9 mouse cellular contexts compared by ENCODE assay signal in genomic region chr7:92027049-92027448, GRCm38 (mm10).
DNase-seq lines count a peak whose midpoint lies in the region; ATAC-seq and TF ChIP-seq lines count a peak whose summit lies in the region.
"Had no signal": no experiment of that assay in that cellular context is flagged by ENCODE, and none has a peak within 500 bp of the region (broad histone marks: within the 10 kb centered on the region; RNA-seq: fewer than 3 reads in every experiment).

No protein-coding gene starts in this region.

- H3K27ac ChIP-seq in intestine, postnatal 0 days (ENCODE audit: low read depth, low read length): no peak overlapping the region
- no peak overlapping the region for H3K27ac ChIP-seq in intestine, embryonic 16.5 days (ENCODE audit: low read length)
- H3K27ac ChIP-seq in hindbrain, embryonic 16.5 days (ENCODE audit: low read depth, low read length): no peak overlapping the region
- no peak overlapping the region for H3K27ac ChIP-seq in midbrain, embryonic 15.5 days

- DNase-seq in adrenal gland, postnatal 25 days: peak; percentile 85
- peak; percentile 48 for DNase-seq in embryo, embryonic 11.5 days (ENCODE audit: low read depth, low spot score)
- DNase-seq in left cerebral cortex, postnatal 14 days (ENCODE audit: low spot score in 2 of 2): peak; percentile 56 to 72
- peak; percentile 30 for DNase-seq in thymus, postnatal 0 days (ENCODE audit: low spot score)

- no peak overlapping the region for H3K4me2 ChIP-seq in intestine, postnatal 0 days (replicated peaks; ENCODE audit: low read depth)
- no peak overlapping the region for H3K4me2 ChIP-seq in intestine, embryonic 16.5 days (ENCODE audit: low read depth, low read length)
- H3K4me2 ChIP-seq in hindbrain, embryonic 16.5 days (ENCODE audit: low read length): no peak overlapping the region
- no peak overlapping the region for H3K4me2 ChIP-seq in midbrain, embryonic 15.5 days

- no peaks in the 10 kb centered on the region for H3K36me3 ChIP-seq in intestine, postnatal 0 days (ENCODE audit: control insufficient read depth, insufficient read depth)
- H3K36me3 ChIP-seq in intestine, embryonic 16.5 days (ENCODE audit: control insufficient read depth, insufficient read depth, low read length): no peaks in the 10 kb centered on the region
- no peaks in the 10 kb centered on the region for H3K36me3 ChIP-seq in hindbrain, embryonic 16.5 days (ENCODE audit: control insufficient read depth, insufficient read depth, low read length)
- H3K36me3 ChIP-seq in midbrain, embryonic 15.5 days (replicated peaks): no peaks in the 10 kb centered on the region

- ATAC-seq in intestine, postnatal 0 days: no peak
- ATAC-seq in intestine, embryonic 16.5 days: no peak
- 0 out of 2 replicates have a peak, but pooled peaks have one; percentile 56 for ATAC-seq in hindbrain, embryonic 16.5 days
- ATAC-seq in midbrain, embryonic 15.5 days (replicated peaks): peak; percentile 66; the same call in 1 of the 2 replicates

- TF ChIP-seq CTCF in intestine, postnatal 0 days (IDR thresholded peaks at IDR 0.05; ENCODE audit: low read depth): peak; percentile 94

- 42% methylated on average over 7 of the region's 7 CpGs for WGBS in intestine, postnatal 0 days
- 41% methylated on average over 7 of the region's 7 CpGs for WGBS in intestine, embryonic 16.5 days
- WGBS in hindbrain, embryonic 16.5 days: 39% methylated on average over 7 of the region's 7 CpGs
- 40% methylated on average over 7 of the region's 7 CpGs for WGBS in midbrain, embryonic 15.5 days

- H3K4me3 ChIP-seq in intestine, postnatal 0 days (ENCODE audit: low read depth, low read length): no peak overlapping the region
- no peak overlapping the region for H3K4me3 ChIP-seq in intestine, embryonic 16.5 days (ENCODE audit: low read length)
- no peak overlapping the region for H3K4me3 ChIP-seq in hindbrain, embryonic 16.5 days (ENCODE audit: low read length)
- no peak overlapping the region for H3K4me3 ChIP-seq in midbrain, embryonic 15.5 days
- H3K4me3 ChIP-seq: myocyte had no signal

- 0 out of 2 replicates have a peak, but pooled peaks cover 2% of the 10 kb centered on the region for H3K4me1 ChIP-seq in intestine, postnatal 0 days (replicated peaks; ENCODE audit: control insufficient read depth, insufficient read depth, low read length)
- H3K4me1 ChIP-seq in intestine, embryonic 16.5 days (ENCODE audit: control insufficient read depth, insufficient read depth, low read length): no peaks in the 10 kb centered on the region
- no peaks in the 10 kb centered on the region for H3K4me1 ChIP-seq in hindbrain, embryonic 16.5 days (ENCODE audit: control insufficient read depth, insufficient read depth, low read depth, low read length)
- no peaks in the 10 kb centered on the region for H3K4me1 ChIP-seq in midbrain, embryonic 15.5 days

- H3K9ac ChIP-seq in intestine, postnatal 0 days (ENCODE audit: low read depth, low read length): no peak overlapping the region
- H3K9ac ChIP-seq in intestine, embryonic 16.5 days (ENCODE audit: low read depth, low read length): no peak overlapping the region
- H3K9ac ChIP-seq in hindbrain, embryonic 16.5 days (ENCODE audit: low read depth, low read length): no peak overlapping the region
- no peak overlapping the region for H3K9ac ChIP-seq in midbrain, embryonic 15.5 days

- no peaks in the 10 kb centered on the region for H3K27me3 ChIP-seq in intestine, postnatal 0 days (replicated peaks; ENCODE audit: control insufficient read depth, insufficient read depth, low read length)
- no peaks in the 10 kb centered on the region for H3K27me3 ChIP-seq in intestine, embryonic 16.5 days (replicated peaks; ENCODE audit: control insufficient read depth, insufficient read depth, low read length)
- H3K27me3 ChIP-seq in hindbrain, embryonic 16.5 days (replicated peaks; ENCODE audit: control insufficient read depth, insufficient read depth, low read length): no peaks in the 10 kb centered on the region
- H3K27me3 ChIP-seq in midbrain, embryonic 15.5 days (replicated peaks): no peaks in the 10 kb centered on the region

- intact Hi-C loops in left cerebral cortex, postnatal 14 days (cut with DNase I): loop anchor here (5.0 kb wide), 1 partner anchor 570 kb away; no protein-coding TSS in a partner anchor

- no peaks in the 10 kb centered on the region for H3K9me3 ChIP-seq in intestine, postnatal 0 days (ENCODE audit: control insufficient read depth)
- no peaks in the 10 kb centered on the region for H3K9me3 ChIP-seq in intestine, embryonic 16.5 days (ENCODE audit: control insufficient read depth, low read length)
- no peaks in the 10 kb centered on the region for H3K9me3 ChIP-seq in hindbrain, embryonic 16.5 days (ENCODE audit: control insufficient read depth, low read length)
- no peaks in the 10 kb centered on the region for H3K9me3 ChIP-seq in midbrain, embryonic 15.5 days

Comparison
In these comparisons a context has a peak if more than half of its experiments do, and no peak if none do; other contexts are left out.
1. ATAC-seq: peak in hindbrain, embryonic 16.5 days (single experiment) and midbrain, embryonic 15.5 days (single experiment); none in intestine, postnatal 0 days (single experiment) and intestine, embryonic 16.5 days (single experiment).
2. DNase-seq: peak in every context shown above with its lines; median percentile 85 in adrenal gland, postnatal 25 days; 64 in left cerebral cortex, postnatal 14 days; 48 in embryo, embryonic 11.5 days; 30 in thymus, postnatal 0 days.